Mouse (Mus musculus): ENCODE results near the gene Olfr17.
"Not testable (repeated sequence)": the region's sequence is repeated elsewhere in the genome, so short reads cannot be mapped to it uniquely, and the experiment has no call there.

Gene Olfr17

DNA sequence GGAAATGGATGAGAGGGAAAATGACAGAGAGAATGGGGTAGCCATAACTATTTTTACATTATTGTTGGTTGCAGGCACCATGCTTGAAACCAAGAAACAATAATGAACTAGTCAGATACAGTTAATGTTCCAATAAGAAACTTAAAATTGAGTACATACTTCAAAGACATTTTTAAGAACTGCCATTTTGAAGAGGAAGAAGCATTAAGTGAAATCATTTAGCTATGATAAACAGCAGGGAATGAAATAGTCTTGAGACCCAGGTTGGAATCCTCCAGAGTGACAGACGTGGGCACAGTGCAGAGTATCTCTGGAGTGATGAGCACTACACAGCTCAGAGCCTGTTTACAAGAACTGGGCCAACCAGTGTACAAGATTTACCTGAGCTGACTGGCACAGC, at the start of gene Olfr17:
Olfr17 (plus strand) TSS at position 301 of the 400 bp plus-strand sequence.
- DNase-seq = no peak

DNA sequence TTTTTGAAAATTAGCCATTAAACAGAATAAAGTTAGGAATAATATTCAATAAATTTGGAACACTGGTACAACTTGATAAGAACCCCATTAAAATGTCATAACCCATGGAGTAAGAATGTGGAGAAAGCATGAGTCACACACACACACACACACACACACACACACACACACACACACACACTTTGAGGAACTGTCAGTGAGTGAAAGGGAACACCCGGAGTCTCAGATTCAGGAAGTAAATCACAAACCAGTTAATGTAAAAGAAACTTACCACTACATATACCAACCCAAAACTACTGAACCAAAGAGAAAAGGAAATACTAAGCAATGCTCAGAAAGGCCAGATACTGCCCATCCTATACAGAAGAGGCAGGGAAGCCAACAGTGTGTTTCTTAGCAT, 48.6 kb upstream of the Olfr17 start:
- DNase-seq = no peak

DNA sequence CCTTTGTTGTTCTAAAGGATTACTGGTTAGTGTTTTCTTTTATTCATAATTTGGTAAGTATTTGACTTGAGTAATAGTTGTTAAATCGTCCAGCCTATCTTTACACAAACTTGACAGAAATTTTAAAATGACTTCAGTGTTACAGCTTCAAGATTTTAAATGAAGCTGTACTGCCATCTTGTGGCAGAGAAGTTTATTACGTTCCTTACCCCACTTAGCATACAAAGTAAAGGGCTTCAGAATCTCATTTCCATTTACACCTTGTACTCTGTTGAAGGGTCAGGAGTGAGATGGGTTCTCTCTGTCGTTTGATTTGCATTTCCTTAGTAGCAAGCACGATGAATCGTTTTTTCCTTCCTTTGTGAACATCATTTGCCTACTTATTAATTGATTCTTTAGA, 47.2 kb upstream of the Olfr17 start:
- no peak for DNase-seq

DNA sequence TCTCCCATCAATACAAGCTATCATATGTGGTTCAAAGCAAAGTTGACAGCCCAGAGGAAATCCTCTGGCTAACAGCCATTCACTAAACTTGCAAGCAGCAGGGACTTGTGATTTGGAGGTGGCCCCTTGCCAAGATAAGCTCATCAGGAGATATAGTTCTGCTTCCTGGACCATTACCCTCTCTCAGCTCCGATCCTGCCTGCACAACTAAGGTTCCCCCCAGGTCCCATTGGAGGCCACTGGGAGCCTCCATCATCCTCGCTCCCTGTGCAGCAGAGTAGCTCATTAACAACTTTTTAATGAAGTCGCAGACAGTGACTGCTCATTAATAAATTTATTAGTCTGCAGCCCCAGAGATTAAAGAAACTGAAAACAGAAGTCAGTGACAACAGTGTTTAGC, 45.4 kb upstream of the Olfr17 start:
- no peak for DNase-seq

DNA sequence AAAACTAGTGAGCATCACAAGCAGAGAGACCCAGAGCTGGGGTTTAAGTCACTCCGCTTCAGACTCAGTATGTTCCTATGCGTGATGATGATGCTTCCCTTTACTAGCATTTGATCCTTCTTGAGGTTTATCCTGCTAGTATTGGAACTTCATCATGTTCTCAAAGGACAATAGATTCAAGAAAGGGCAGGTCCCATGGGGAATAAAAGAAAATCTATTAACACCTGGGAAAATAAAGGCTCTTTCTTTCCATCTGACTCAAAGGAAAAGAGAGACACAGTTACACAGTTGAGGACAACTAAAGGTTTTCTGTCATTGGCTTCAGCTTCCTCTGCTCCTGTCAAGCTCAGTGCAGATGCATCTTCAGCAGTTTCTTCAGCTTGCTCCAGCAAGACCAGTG, 22.3 kb upstream of the Olfr17 start, which contains the start of gene Olfr714:
Olfr714 (plus strand) TSS at position 301 of the 400 bp plus-strand sequence.
- DNase-seq = no peak

DNA sequence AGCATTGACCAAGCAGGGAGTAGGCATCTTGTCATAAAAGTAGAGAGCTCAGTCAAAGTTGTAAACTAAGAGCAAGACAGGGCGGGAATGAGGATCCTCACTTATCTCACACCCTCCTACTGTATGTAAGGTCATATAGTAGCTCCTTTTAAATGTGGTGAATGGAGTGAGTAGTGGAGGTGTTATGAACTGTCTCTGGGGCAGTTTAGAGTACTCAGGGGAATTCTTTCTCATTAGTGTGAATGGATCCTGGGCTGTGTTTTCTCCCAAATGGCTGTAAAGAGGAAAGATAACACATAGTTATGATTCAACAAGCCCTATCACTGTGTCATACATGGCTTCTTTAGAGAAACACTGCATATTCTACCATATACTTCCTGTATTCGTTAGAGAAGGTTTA, 17.2 kb downstream of the Olfr17 start, which contains the start of gene Olfr715b:
Olfr715b (minus strand) TSS at position 101 of the 400 bp plus-strand sequence.
- not testable (repeated sequence) for DNase-seq

DNA sequence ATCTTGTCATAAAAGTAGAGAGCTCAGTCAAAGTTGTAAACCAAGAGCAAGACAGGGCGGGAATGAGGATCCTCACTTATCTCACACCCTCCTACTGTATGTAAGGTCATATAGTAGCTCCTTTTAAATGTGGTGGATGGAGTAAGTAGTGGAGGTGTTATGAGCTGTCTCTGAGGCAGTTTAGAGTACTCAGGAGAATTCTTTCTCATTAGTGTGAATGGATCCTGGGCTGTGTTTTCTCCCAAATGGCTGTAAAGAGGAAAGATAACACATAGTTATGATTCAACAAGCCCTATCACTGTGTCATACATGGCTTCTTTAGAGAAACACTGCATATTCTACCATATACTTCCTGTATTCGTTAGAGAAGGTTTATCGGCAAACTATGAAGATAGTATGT, 38.0 kb downstream of the Olfr17 start, which contains the start of gene Olfr715:
Olfr715 (minus strand) TSS at position 101 of the 400 bp plus-strand sequence.
- not testable (repeated sequence) for DNase-seq

DNA sequence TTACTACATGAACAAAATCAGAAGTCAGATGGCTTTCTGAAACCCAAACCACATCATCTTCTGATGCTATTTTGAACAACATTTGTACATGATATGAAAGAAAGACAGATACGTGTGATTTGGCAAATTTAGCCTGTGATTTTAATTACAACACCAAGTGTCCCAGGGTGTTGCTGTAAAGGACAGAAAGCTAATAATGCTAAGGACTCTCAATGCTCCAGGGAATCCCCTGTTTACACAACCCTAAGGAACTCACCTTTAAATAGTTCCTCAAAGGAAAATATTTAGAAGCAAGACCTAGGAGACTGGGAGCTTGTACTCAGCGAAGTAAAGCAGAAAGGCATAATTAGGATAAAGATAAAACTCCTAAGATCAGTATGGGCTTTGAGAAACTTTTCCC, 45.0 kb downstream of the Olfr17 start, which contains the start of gene Olfr716:
Olfr716 (plus strand) TSS at position 301 of the 400 bp plus-strand sequence.
- DNase-seq = not testable (repeated sequence)

All from thymus, postnatal 36 days (tissue).